35 mouse cellular contexts compared by ENCODE assay signal in genomic region chr10:45204582-45204981, GRCm38 (mm10). TPM values are rescaled to one million over a fixed set of nuclear protein-coding genes. Genes with fewer than 3 reads are reported as not detected.
"Had no signal": no experiment of that assay in that cellular context is flagged by ENCODE, and none has a peak within 500 bp of the region (broad histone marks: within the 10 kb centered on the region; RNA-seq: fewer than 3 reads in every experiment).

No protein-coding gene starts in this region.

- H3K4me2 ChIP-seq: heart, embryonic 11.5 days; heart, embryonic 12.5 days; heart, embryonic 13.5 days; heart, embryonic 15.5 days; hindbrain, embryonic 12.5 days; hindbrain, embryonic 13.5 days; hindbrain, embryonic 14.5 days; hindbrain, embryonic 15.5 days; intestine, embryonic 15.5 days; kidney, embryonic 15.5 days had no signal

- H3K4me3 ChIP-seq: heart, embryonic 10.5 days; heart, embryonic 12.5 days; heart, embryonic 13.5 days; heart, embryonic 15.5 days; hindbrain, embryonic 10.5 days; hindbrain, embryonic 12.5 days; hindbrain, embryonic 13.5 days; hindbrain, embryonic 15.5 days; intestine, embryonic 15.5 days; kidney, embryonic 15.5 days; layer of hippocampus, adult 2 months had no signal

- H3K36me3 ChIP-seq: heart, embryonic 10.5 days; heart, embryonic 12.5 days; heart, embryonic 13.5 days; heart, embryonic 15.5 days; hindbrain, embryonic 10.5 days; hindbrain, embryonic 12.5 days; hindbrain, embryonic 13.5 days; hindbrain, embryonic 15.5 days; intestine, embryonic 15.5 days; kidney, embryonic 15.5 days had no signal

- ATAC-seq: hindbrain, embryonic 16.5 days; hindbrain, postnatal 0 days; inflammation-experienced regulatory T-cells, adult 6 months; intestine, embryonic 15.5 days; intestine, embryonic 16.5 days; intestine, postnatal 0 days had no signal

- DNase-seq: heart, postnatal 10 days; heart, postnatal 14 days; heart, postnatal 36 days; heart, postnatal 4 days; kidney, adult 11 months; kidney, adult 18-20 months; kidney, adult 2 months; kidney, adult 8-10 months; kidney, adult 9 months; kidney, postnatal 10 days; kidney, postnatal 14 days; kidney, postnatal 25 days; kidney, postnatal 36 days; kidney, postnatal 4 days; layer of hippocampus, adult 9-11 months; layer of hippocampus, postnatal 36 days had no signal

- H3K27me3 ChIP-seq: heart, embryonic 12.5 days; heart, embryonic 13.5 days; heart, embryonic 15.5 days; hindbrain, embryonic 12.5 days; hindbrain, embryonic 13.5 days; hindbrain, embryonic 15.5 days; intestine, embryonic 15.5 days; kidney, embryonic 15.5 days had no signal

RNA-seq across cellular contexts. Expression of gene Popdc3, which starts 26.7 kb away (rescaled TPM):
- total RNA-seq: hematopoietic stem cell, adult 5-6 weeks had no signal
- polyA plus RNA-seq: inflammation-experienced regulatory T-cells, adult 6 months had no signal
